8 mouse cellular contexts compared by ENCODE assay signal in genomic region chr1:153401765-153402164, GRCm38 (mm10). TPM values are rescaled to one million over a fixed set of nuclear protein-coding genes. Genes with fewer than 3 reads are reported as not detected.
DNase-seq lines count a peak whose midpoint lies in the region; ATAC-seq and TF ChIP-seq lines count a peak whose summit lies in the region.

No protein-coding gene starts in this region.

- H3K27ac ChIP-seq in CH12.LX (ENCODE audit: insufficient read depth, low read depth): no peak overlapping the region
- H3K27ac ChIP-seq in embryonic facial prominence, embryonic 10.5 days (replicated peaks): no peak overlapping the region
- no peak overlapping the region for H3K27ac ChIP-seq in kidney, embryonic 15.5 days
- H3K27ac ChIP-seq in liver, embryonic 12.5 days: no peak overlapping the region

- no peak overlapping the region for H3K9ac ChIP-seq in CH12.LX (ENCODE audit: insufficient read depth, low read depth)
- H3K9ac ChIP-seq in kidney, embryonic 15.5 days: no peak overlapping the region
- no peak overlapping the region for H3K9ac ChIP-seq in liver, embryonic 12.5 days

- TF ChIP-seq EP300 in CH12.LX (IDR thresholded peaks at IDR 0.05; ENCODE audit: low read length): no peak

- H3K4me3 ChIP-seq in CH12.LX (replicated peaks in 1 of 3; ENCODE audit: low read depth in 2 of 3, low read length in 2 of 3, poor library complexity in 1 of 3): no peak overlapping the region
- no peak overlapping the region for H3K4me3 ChIP-seq in embryonic facial prominence, embryonic 10.5 days
- H3K4me3 ChIP-seq in kidney, embryonic 15.5 days (replicated peaks): no peak overlapping the region
- no peak overlapping the region for H3K4me3 ChIP-seq in liver, embryonic 12.5 days

- H3K27me3 ChIP-seq in CH12.LX (replicated peaks): no peaks in the 10 kb centered on the region
- H3K27me3 ChIP-seq in embryonic facial prominence, embryonic 10.5 days (replicated peaks; ENCODE audit: low read depth, poor library complexity, severe bottlenecking): no peaks in the 10 kb centered on the region
- no peaks in the 10 kb centered on the region for H3K27me3 ChIP-seq in kidney, embryonic 15.5 days
- H3K27me3 ChIP-seq in liver, embryonic 12.5 days (replicated peaks): no peaks in the 10 kb centered on the region

- peaks cover 14 to 17% of the 10 kb centered on the region in 2 experiments for H3K36me3 ChIP-seq in CH12.LX (replicated peaks in 1 of 2; ENCODE audit: control insufficient read depth in 1 of 2, insufficient read depth in 1 of 2, low read length in 1 of 2)
- no peaks in the 10 kb centered on the region for H3K36me3 ChIP-seq in embryonic facial prominence, embryonic 10.5 days (replicated peaks)
- no peaks in the 10 kb centered on the region for H3K36me3 ChIP-seq in kidney, embryonic 15.5 days
- no peaks in the 10 kb centered on the region for H3K36me3 ChIP-seq in liver, embryonic 12.5 days

- no peak for TF ChIP-seq POLR2A in CH12.LX (IDR thresholded peaks at IDR 0.05; ENCODE audit: low read depth, low read length)

- DNase-seq in CH12.LX (ENCODE audit: extremely low read depth): peak; percentile 53
- peak; percentile 82 for DNase-seq in adrenal gland, postnatal 10 days
- peak; percentile 81 for DNase-seq in embryonic facial prominence, embryonic 10.5 days (ENCODE audit: low spot score)
- DNase-seq in heart, adult 9 months (ENCODE audit: low spot score in 2 of 2): peak; percentile 21 to 48
- peak; percentile 50 for DNase-seq in naive thymus-derived CD4-positive, alpha-beta T cell, adult 2 months (ENCODE audit: low read depth)
- DNase-seq in thymus, postnatal 14 days: peak; percentile 68

- ATAC-seq in kidney, embryonic 15.5 days (replicated peaks; ENCODE audit: low FRiP score): peak; percentile 86
- peak; percentile 69; the same call in 1 of the 2 replicates for ATAC-seq in liver, embryonic 12.5 days

- in situ Hi-C loops in CH12.LX (cut with MboI; ENCODE audit: low pct_ligation_motif_present, low pct_unique_long_range_greater_than_20kb, low sequenced_read_pairs): no loop called here

- peaks cover 0 to 5% of the 10 kb centered on the region in 2 experiments; a peak in 1 of 4 replicates for H3K4me1 ChIP-seq in CH12.LX (ENCODE audit: control insufficient read depth in 1 of 2, insufficient read depth in 2 of 2)
- H3K4me1 ChIP-seq in embryonic facial prominence, embryonic 10.5 days: no peaks in the 10 kb centered on the region
- H3K4me1 ChIP-seq in kidney, embryonic 15.5 days: 0 out of 2 replicates have a peak, but pooled peaks cover 2% of the 10 kb centered on the region
- H3K4me1 ChIP-seq in liver, embryonic 12.5 days: no peaks in the 10 kb centered on the region

- dilution Hi-C loops in CH12.LX (cut with MboI; ENCODE audit: extremely low pct_ligation_motif_present, extremely low pct_unique_long_range_greater_than_20kb, low sequenced_read_pairs): no loop called here

- peak; percentile 79 to 88 for TF ChIP-seq CTCF in CH12.LX (conservative IDR thresholded peaks at IDR 0.05 in 1 of 2, IDR thresholded peaks at IDR 0.05 in 1 of 2; ENCODE audit: low read depth in 2 of 2, low read length in 2 of 2)

- H3K79me2 ChIP-seq in CH12.LX (replicated peaks; ENCODE audit: control insufficient read depth, extremely low read depth, insufficient read depth, poor library complexity, severe bottlenecking): no peaks in the 10 kb centered on the region

- peak; percentile 77 for TF ChIP-seq RAD21 in CH12.LX (IDR thresholded peaks at IDR 0.05; ENCODE audit: low read depth, low read length)

- 2% methylated on average over 7 of the region's 7 CpGs for WGBS in embryonic facial prominence, embryonic 10.5 days
- 3% methylated on average over 7 of the region's 7 CpGs for WGBS in kidney, embryonic 15.5 days
- 1% methylated on average over 7 of the region's 7 CpGs for WGBS in liver, embryonic 12.5 days (ENCODE audit: insufficient replicate concordance)

- no peak overlapping the region; the same call in 1 of the 2 replicates for H3K4me2 ChIP-seq in CH12.LX (ENCODE audit: insufficient read depth, low read depth, poor library complexity, severe bottlenecking)
- no peak overlapping the region for H3K4me2 ChIP-seq in kidney, embryonic 15.5 days
- H3K4me2 ChIP-seq in liver, embryonic 12.5 days: no peak overlapping the region

- peaks cover 4% of the 10 kb centered on the region for H3K9me3 ChIP-seq in CH12.LX (replicated peaks; ENCODE audit: low read length)
- H3K9me3 ChIP-seq in embryonic facial prominence, embryonic 10.5 days: no peaks in the 10 kb centered on the region
- H3K9me3 ChIP-seq in kidney, embryonic 15.5 days (replicated peaks): no peaks in the 10 kb centered on the region
- H3K9me3 ChIP-seq in liver, embryonic 12.5 days (replicated peaks): no peaks in the 10 kb centered on the region

TF ChIP-seq in CH12.LX, 34 proteins besides CTCF, POLR2A, EP300 and RAD21:
- TF ChIP-seq ZC3H11A (IDR thresholded peaks at IDR 0.05; ENCODE audit: low read depth, low read length) (0 out of 2 replicates have a peak, but pooled peaks have one; percentile 17), JUND (conservative IDR thresholded peaks at IDR 0.05; ENCODE audit: low read depth, low read length) (no peak; the same call in 1 of the 2 replicates), ZNF384 (IDR thresholded peaks at IDR 0.05; ENCODE audit: low read depth, low read length) (no peak), NELFE (IDR thresholded peaks at IDR 0.05; ENCODE audit: low read depth, low read length) (no peak), SMC3 (IDR thresholded peaks at IDR 0.05; ENCODE audit: low read depth, low read length) (peak; percentile 72), GABPA (IDR thresholded peaks at IDR 0.05; ENCODE audit: insufficient replicate concordance, low read depth, low read length) (no peak), MAX (IDR thresholded peaks at IDR 0.05; ENCODE audit: low read length) (no peak), MAZ (IDR thresholded peaks at IDR 0.05; ENCODE audit: low read depth, low read length) (no peak), CHD2 (IDR thresholded peaks at IDR 0.05; ENCODE audit: low read length) (no peak), MEF2A (IDR thresholded peaks at IDR 0.05; ENCODE audit: borderline replicate concordance, low read depth, low read length) (no peak), ELF1 (IDR thresholded peaks at IDR 0.05; ENCODE audit: low read depth, low read length) (no peak), E2F4 (IDR thresholded peaks at IDR 0.05; ENCODE audit: insufficient replicate concordance, low read depth, low read length) (no peak), KAT2A (IDR thresholded peaks at IDR 0.05; ENCODE audit: insufficient replicate concordance, low read length) (no peak), ZKSCAN1 (IDR thresholded peaks at IDR 0.05; ENCODE audit: borderline replicate concordance, low read depth, low read length) (no peak), IRF4 (IDR thresholded peaks at IDR 0.05; ENCODE audit: low read depth, low read length) (peak; percentile 62; the same call in 1 of the 2 replicates), ZMIZ1 (IDR thresholded peaks at IDR 0.05; ENCODE audit: low read depth, low read length) (no peak), PAX5 (IDR thresholded peaks at IDR 0.05; ENCODE audit: low read length) (no peak), USF1 (IDR thresholded peaks at IDR 0.05; ENCODE audit: low read depth, low read length) (no peak), MAFK (IDR thresholded peaks at IDR 0.05; ENCODE audit: insufficient replicate concordance, low read length) (no peak), MYC (IDR thresholded peaks at IDR 0.05; ENCODE audit: low read depth, low read length) (no peak), NRF1 (IDR thresholded peaks at IDR 0.05; ENCODE audit: low read depth, low read length) (no peak), CHD1 (IDR thresholded peaks at IDR 0.05; ENCODE audit: low read depth, low read length) (no peak), POLR2AphosphoS2 (IDR thresholded peaks at IDR 0.05; ENCODE audit: low read depth, low read length) (no peak)
TF ChIP-seq in CH12.LX: peak in this region for 3.

RNA-seq across cellular contexts. Expression of gene Shcbp1l, which starts 23.2 kb away (rescaled TPM):
- total RNA-seq in CH12.LX (2012; rRNA removed) (0.46 and 0.59 TPM in 2 replicates), CH12.LX (2014; rRNA removed) (not detected in 2 replicates)
- polyA plus RNA-seq in CH12.LX (2012; ENCODE audit: insufficient read length, low read depth): 0.93 and 1.6 TPM in 2 replicates
- under 1 TPM; 0.15 to 0.39 TPM for total RNA-seq in adrenal gland, postnatal 10 days (2021)
- 0.20 and 0.34 TPM in 2 replicates for polyA plus RNA-seq in embryonic facial prominence, embryonic 10.5 days (2016; fragmentation: Nextera tagmentation; extraction: Ambion mirVana)
- 0.12 and 0.13 TPM in 2 replicates for polyA plus RNA-seq in kidney, embryonic 15.5 days (2015; fragmentation: Nextera tagmentation; extraction: Ambion mirVana)
- 0.18 and 0.24 TPM in 2 replicates for polyA plus RNA-seq in liver, embryonic 12.5 days (2016; fragmentation: Nextera tagmentation; extraction: Ambion mirVana)
